Mouse (Mus musculus): Measurements from ENCODE around the gene Bcor.

DNA sequence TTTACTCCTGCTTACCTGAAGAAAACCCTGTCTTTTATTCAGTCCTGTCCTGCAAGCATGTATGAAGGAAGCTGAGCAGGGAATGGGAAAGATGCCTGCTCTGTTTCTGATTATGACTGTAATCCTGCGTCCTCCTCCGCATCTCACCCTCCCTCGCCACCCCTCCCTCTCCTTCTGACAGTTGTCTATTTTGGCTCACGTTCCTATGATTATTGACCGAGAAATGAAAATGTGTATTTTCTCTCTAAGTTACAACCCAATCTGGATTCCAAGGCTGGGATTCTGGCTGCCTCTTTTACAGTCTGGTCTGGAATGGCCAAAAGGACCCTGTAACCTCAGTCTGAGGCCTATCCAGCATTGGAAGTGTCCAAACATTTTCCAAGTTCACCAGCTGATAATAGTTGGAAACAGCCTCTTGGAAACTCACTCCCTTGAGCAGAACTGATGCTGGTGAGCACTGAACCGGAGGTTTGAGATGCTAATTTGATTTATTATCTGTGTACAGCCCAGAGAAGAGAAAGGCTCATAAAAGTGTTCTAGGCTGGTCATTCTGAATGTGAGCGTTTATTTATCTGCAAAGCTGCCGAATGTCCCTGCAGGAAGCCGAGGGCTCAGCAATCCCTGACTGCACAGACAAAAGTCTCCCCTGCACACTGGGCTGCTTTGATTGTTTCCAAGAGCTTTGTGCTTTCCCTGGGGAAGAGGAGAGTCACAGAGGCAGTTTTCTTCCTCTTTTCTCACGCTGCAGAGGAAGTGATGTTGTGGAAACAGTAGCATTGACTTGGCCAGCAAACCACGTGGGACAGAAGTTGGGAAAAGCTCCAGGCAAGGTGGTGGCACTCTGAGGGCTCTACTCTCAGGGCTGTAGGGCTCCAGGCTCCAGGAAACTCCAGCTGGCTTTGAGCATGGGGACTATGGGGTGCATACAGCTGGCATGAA, 4.7 kb upstream of the Bcor start:
- TF ChIP-seq POLR2A (IDR thresholded peaks at IDR 0.05; ENCODE audit: low read depth, low read length): no peak
- TF ChIP-seq CTCF (conservative IDR thresholded peaks at IDR 0.05; ENCODE audit: insufficient read depth, insufficient read length, low read depth, low read length): no peak
